Mouse (Mus musculus) left cerebral cortex, adult 8-10 months (tissue): ENCODE results near the gene Plin2. TPM values are rescaled to one million over a fixed set of nuclear protein-coding genes. Genes with fewer than 3 reads are reported as not detected.
"Not testable (repeated sequence)": the region's sequence is repeated elsewhere in the genome, so short reads cannot be mapped to it uniquely, and the experiment has no call there.

ENCODE experiments used
- DNase-seq, 2 experiments: peaks; one replicate each; pipeline ENCODE4 v3.0.0; 2022; ENCODE audit warnings: low spot score in 2 of 2
- total RNA-seq, 4 experiments: library from RNA; stranded (reverse); gene quantifications; 2 replicates each; pipeline ENCODE4 v1.2.4; 2022

Gene Plin2
- total RNA-seq, 4 experiments from 2014 or later = 12.3 to 24.9 (median 18.8) TPM

DNA sequence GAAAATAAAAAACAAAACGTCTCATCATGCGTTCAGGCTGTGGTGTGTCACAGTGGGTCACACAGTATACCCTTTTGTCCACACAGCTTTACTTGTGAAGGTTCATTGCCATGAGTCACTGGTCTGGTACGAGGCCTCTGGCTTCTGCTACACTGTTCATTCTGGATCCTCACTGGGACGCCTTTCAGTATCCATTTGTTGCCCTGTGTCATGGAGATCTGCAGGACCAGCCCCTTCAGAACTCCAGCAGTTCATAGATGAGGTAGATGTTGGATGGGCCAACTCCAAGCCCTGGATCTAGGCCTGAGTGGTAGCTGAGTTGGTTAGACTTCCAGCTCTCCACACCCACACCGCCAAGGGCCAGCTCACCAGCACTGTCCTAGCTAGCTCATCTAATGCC, 13.9 kb upstream of the Plin2 start:
- no peak for DNase-seq

GRCm38 (mm10) chr4:86683280-86683679, 13.4 kb upstream of the Plin2 start:
- no peak for DNase-seq

GRCm38 (mm10) chr4:86681846-86682245, 12.0 kb upstream of the Plin2 start:
- DNase-seq = no peak

DNA sequence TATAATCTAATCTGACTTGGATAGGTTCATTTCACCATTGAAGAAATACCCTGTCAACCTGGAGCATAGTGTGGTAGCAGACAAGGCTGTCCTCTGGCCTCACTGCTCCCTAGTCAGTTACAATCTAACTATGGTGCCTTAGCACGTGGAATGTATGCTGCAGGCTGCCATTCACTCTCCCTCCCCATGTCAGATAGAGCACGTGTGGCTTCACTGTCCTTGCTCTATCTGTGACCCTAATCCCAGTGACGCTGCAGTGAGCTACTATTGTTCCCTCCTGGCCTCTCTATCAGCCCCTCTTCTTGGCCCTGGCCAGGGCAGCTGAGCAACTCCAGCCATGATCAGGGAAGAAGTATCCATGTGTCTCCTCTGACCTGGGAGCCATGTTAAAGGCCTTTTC, 11.6 kb upstream of the Plin2 start:
- DNase-seq = no peak

DNA sequence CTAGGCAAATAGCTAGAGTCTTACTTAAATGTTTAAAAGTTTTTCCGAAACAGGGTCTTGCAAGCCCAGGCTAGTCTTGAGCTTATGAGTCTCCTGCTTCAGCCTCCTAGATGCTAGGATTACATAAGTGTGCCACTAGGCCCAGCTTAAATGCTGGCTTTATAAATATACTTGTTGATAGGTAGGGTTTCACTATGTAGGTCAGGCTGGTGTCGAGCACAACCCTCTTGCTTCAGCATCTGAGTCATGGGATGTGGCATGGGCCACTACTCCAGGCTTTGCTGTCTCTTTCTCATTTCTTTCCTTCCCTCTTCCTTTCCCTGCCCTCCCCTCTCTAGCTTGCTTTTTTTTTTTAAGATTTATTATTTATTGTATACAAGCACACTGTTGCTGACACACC, 9.8 kb upstream of the Plin2 start:
- DNase-seq = no peak

DNA sequence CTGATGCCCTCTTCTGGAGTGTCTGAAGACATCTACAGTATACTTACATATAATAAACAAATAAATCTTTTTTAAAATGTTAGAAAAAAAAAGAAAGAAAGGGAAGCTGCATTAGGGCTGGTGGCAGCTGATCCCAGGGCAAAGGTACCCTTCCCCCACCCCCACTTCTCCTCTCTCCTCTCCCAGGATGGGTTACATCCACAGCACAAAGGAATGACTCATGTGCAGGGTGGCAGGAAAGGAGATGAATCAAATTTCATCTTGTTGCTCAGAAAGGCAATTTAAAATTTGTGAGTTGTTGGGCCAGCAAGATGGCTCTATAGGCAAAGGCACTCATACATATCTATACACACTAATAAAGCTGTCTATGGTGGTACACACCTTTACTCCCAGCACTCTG, 6.9 kb upstream of the Plin2 start:
- DNase-seq = no peak

- DNase-seq = not testable (repeated sequence)
These were observed 4.9 kb upstream of the Plin2 start for GRCm38 (mm10) chr4:86674739-86675138.

DNA sequence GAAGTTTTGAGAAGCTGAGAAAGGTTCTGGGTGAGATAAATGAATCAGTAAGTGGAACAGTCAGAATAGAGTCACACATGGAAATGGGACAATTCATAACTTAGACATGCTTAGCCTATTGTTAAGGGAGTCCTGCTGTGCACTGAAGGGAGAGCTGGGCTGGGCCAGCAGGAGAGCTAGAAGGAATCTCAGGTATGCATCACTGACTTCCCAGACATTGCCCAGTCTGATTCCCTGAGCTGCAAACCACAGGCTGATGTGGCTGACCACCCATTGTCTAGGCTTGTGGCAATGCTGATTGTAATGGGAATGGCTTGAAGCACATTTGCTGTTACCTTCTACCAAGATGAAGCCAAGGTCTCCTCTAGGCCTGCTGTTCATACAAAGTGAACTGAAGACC, 4.3 kb upstream of the Plin2 start:
- DNase-seq = not testable (repeated sequence)

DNA sequence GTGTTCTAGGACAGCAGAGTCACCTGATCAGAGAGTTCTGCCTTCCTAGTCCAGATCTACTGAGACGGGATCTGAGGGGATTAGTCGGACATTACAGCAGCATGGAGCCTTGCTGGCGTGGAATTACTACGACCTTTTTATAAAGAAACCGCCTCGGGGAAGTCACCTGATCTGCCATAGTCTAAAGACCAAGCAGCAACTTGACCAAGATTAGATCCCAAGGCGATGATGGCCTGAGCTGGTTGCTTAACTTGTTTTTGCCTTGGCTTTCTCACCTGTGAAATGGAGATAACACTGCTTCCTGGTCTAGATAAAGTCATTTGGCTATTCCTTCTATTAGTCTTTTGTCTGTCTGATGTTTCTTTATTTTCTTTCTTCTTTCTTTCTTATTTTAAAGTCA, 2.6 kb upstream of the Plin2 start:
- no peak for DNase-seq

- no peak for DNase-seq
These were observed 1.9 kb upstream of the Plin2 start for GRCm38 (mm10) chr4:86671803-86672202.

DNA sequence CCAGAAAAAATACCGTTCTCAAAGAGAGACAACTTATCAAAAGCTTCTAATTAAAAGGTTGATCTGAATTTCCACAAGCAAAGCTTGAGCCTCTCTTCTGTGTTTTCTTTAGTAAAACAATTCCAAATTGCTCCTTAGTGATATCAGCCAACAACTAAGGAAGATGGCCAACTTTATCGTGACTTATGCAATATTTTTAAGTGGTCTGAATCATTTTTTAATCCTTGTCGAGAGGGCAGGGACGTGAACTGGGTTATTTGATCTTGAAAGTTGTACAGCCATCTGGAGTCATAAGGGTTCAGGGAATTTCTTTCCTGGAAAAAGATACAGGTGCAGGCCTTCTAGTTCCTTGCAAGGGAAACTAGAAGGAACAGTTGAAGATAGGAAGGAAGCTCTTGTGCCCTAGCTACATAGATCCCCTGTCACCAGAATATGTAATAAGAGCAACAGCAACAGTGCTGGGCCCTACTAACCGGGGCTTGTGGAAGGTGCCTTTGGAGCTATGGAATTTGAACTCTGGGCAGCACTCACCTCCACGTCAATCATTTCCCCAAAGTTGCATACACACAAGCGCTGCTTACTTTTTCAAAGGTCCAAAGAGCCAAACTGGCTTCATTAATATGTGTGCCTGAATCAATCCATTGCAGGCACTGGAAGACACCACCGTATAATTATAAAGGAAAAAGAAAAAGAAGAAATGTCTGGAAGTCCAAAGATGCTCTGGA, 884 bp upstream of the Plin2 start:
- DNase-seq = no peak

DNA sequence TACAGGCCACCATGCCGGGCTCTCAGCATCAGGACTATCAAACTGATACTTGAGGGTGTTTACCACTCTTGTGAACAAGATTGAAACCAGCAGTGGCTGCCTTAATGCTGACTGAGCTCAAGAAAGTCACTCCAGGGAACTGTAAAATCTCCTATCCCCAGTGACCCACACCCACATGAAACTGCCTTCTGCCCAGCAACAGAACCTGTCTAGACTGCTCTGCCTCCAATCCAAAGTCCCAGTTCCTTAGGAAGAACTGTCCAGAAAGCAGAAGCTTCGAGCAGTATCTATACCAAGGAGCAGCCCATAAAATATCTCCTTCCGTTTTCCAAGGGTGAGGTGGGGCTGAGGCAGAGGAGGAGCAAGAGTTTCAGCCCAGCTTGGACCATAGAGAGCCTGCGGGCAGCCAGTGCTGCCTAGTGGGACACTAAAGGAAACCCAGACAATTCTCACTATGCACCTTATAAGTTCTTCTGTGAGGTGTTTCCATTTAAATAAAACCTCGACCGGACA, 563 bp downstream of the Plin2 start:
- not testable (repeated sequence) for DNase-seq

DNA sequence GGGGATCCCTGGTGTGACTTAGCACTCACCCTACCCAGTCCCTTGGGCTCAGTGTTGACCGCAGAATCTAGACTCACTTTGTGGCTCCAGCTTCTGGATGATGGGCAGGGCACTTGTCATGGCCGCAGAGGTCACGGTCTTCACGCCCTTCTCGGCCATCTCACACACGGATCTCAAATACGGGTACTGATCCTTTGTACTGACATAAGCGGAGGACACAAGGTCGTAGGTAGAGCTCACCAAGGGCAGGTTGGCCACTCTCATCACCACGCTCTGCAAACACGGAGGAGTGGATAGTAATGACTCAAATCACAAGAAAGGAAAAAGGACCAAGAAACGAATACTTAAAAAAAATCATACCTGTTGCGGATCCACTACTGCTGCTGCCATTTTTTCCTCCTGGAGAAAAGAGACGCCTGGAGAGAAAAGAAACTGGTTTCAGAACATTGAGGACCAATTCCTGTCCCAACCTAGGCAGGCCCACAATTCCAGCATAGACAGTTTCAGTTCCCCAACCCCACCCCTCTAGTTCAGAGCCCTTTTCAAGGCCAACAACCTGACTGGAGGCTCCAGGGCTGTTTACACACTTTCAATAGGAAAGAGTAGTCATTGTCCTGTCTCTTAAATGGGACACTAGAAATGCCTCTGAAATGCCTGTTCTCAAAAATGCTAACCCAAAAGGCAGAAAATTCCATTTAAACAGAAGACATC, 1.4 kb downstream of the Plin2 start:
- DNase-seq = no peak

GRCm38 (mm10) chr4:86665596-86665995, 4.3 kb downstream of the Plin2 start:
- DNase-seq = no peak

- no peak for DNase-seq
These were observed 5.9 kb downstream of the Plin2 start for GRCm38 (mm10) chr4:86663919-86664318.

DNA sequence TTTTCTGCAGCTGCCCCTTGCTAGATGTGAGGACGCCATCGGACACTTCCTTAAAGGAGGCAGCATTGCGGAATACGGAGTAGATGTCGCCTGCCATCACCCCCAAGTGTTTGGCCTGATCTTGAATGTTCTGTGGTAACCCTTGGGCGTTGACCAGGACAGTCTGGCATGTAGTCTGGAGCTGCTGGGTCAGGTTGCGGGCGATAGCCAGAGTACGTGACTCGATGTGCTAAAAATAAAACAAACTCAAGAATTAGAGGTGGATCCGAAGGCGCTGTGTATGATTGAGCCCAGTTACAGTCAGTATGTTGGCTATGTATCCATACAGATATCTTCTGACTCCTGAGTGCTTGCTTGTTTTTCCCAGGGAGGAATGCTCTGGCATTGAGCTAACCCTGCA, 12.7 kb downstream of the Plin2 start:
- no peak for DNase-seq

- not testable (repeated sequence) for DNase-seq
These were observed 13.4 kb downstream of the Plin2 start for GRCm38 (mm10) chr4:86656410-86656809.

DNA sequence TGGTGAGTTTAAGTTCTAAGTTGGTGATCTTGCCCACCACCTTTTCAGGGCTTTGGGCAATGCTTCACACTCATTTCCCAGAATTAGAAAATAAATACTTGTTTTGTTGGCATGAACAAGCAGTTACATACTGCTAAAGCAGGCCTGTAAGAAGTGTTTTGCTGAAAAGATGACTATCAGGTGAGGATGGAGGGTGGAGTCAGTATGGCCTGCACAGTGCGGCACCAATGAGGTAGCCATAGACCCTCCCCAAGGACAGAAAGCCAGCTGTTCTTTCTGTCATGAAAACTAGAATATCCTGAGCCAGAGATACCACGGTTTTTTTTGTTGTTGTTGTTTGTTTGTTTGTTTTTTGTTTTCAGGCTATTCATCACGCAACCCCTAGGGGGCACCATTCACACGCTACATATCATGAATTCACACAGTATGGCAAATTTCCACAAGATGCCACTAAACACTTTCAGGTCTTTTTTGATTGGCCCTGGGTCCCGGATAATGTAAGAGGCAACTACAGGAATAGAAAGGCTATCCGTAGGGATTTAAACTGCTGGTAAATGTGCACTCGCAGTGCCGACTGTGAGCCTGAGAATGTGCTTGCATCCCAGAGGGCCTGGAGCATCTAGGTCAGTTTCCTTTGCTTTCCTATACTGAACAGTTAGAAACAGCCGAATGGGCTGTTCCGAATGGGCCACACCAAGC, 18.0 kb downstream of the Plin2 start:
- DNase-seq = no peak

GRCm38 (mm10) chr4:86648394-86648793, 21.5 kb downstream of the Plin2 start:
- not testable (repeated sequence) for DNase-seq

GRCm38 (mm10) chr4:86637561-86637960, 32.3 kb downstream of the Plin2 start:
- not testable (repeated sequence) for DNase-seq

- not testable (repeated sequence) for DNase-seq
These were observed 35.0 kb downstream of the Plin2 start for GRCm38 (mm10) chr4:86634873-86635272.

DNA sequence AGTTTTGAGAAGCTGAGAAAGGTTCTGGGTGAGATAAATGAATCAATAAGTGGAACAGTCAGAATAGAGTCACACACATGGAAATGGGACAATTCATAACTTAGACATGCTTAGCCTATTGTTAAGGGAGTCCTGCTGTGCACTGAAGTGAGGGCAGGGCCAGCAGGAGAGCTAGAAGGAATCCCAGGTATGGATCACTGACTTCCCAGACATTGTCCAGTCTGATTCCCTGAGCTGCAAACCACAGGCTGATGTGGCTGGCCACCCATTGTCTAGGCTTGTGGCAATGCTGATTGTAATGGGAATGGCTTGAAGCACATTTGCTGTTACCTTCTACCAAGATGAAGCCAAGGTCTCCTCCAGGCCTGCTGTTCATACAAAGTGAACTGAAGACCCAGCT, 35.5 kb downstream of the Plin2 start:
- DNase-seq = not testable (repeated sequence)
